Mouse (Mus musculus): ENCODE data around the gene Vps51.

DNA sequence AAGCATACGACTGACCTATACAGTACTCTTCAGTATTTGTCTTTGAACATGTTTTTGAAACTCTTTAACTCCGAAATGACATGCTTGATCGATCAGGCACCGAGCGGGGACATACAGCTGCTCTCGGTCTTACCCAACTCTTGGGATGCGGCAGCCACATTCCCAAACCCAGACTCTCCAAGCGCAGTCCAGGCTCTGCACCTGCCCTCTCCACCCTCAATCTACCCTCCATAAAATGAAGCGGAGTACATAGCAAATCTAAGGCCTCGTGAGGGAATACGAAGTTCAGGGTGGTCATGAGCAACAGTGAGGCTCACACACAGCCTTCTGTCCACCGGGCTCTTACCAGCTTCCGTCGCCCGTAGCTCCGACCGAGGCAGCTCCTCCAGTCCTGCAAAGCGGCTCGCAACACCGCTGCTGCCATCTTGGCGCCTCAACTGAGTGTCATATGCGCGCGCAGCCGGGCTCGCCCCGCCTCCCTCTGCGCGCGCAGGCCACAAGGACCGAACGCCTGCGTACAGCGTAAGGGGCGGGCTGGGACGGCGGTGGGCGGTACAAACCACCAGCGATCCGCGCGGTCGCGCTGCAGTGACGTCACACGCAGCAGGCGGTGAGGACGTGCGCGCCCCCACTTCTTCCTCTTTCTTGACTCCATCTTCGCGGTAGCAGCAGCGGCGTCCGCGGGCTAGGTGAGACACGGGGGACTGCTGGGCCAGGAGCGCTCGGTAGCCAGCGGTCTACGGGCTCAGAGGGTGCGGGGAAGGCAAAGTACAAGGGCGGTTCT lies 19.5 kb downstream of the Vps51 start, which contains the start of the genes Mrpl49 and Fau:
- TF ChIP-seq CTCF (IDR thresholded peaks at IDR 0.05; ENCODE audit: extremely low read depth, insufficient read depth, low read length) (no peak), POLR2A (IDR thresholded peaks at IDR 0.05; ENCODE audit: extremely low read depth, insufficient read depth, low read length) (peak; percentile 83; the same call in 1 of the 2 replicates)
